Comparison of ENCODE assay signal across 9 mouse cellular contexts in the genomic region with DNA sequence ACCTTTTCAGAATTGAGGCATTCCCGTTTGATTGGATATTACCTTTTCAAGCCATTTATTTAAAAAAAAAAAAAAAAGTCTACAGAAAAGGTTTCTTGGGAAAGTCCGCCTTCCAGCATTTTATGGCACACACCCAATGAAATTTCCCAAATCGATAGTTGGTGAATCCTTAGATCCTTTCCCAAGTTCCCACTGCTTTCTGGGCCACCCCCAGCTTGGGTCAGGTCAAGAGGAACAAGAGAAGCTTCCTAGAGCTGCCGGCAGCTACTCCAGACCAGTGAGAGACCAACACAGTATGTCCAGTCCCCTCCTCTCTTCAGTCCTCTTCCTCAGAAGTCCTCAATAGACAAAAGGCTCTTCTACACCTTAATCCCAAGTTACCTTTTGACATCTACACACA. TPM values are rescaled to one million over a fixed set of nuclear protein-coding genes. Genes with fewer than 3 reads are reported as not detected.
DNase-seq lines count a peak whose midpoint lies in the region; ATAC-seq lines count a peak whose summit lies in the region.
"Had no signal": no experiment of that assay in that cellular context is flagged by ENCODE, and none has a peak within 500 bp of the region (broad histone marks: within the 10 kb centered on the region; RNA-seq: fewer than 3 reads in every experiment).

No protein-coding gene starts in this region.

- H3K27ac ChIP-seq in heart, embryonic 15.5 days: peak overlapping the region; percentile 68; the same call in 1 of the 2 replicates
- H3K27ac ChIP-seq in embryonic facial prominence, embryonic 12.5 days: peak overlapping the region; percentile 23; the same call in 1 of the 2 replicates
- H3K27ac ChIP-seq in limb, embryonic 10.5 days: 0 out of 2 replicates have a peak overlapping the region, but pooled peaks have one; percentile 50
- H3K27ac ChIP-seq in midbrain, embryonic 16.5 days (ENCODE audit: low read length): no peak overlapping the region
- H3K27ac ChIP-seq: layer of hippocampus, adult 2 months had no signal

- H3K9me3 ChIP-seq in heart, embryonic 15.5 days (replicated peaks): no peaks in the 10 kb centered on the region
- no peaks in the 10 kb centered on the region; the same call in 1 of the 2 replicates for H3K9me3 ChIP-seq in embryonic facial prominence, embryonic 12.5 days
- H3K9me3 ChIP-seq in limb, embryonic 10.5 days (replicated peaks): no peaks in the 10 kb centered on the region
- no peaks in the 10 kb centered on the region for H3K9me3 ChIP-seq in midbrain, embryonic 16.5 days (replicated peaks; ENCODE audit: control insufficient read depth, low read length, poor library complexity, severe bottlenecking)

- peak overlapping the region; percentile 71 for H3K4me2 ChIP-seq in heart, embryonic 15.5 days
- peak overlapping the region; percentile 49 for H3K4me2 ChIP-seq in embryonic facial prominence, embryonic 12.5 days (replicated peaks)
- H3K4me2 ChIP-seq in midbrain, embryonic 16.5 days (ENCODE audit: low read length): peak overlapping the region; percentile 51

- peaks cover 25% of the 10 kb centered on the region for H3K4me1 ChIP-seq in heart, embryonic 15.5 days (replicated peaks)
- peaks cover 6% of the 10 kb centered on the region for H3K4me1 ChIP-seq in embryonic facial prominence, embryonic 12.5 days
- peaks cover 24% of the 10 kb centered on the region for H3K4me1 ChIP-seq in limb, embryonic 10.5 days
- H3K4me1 ChIP-seq in midbrain, embryonic 16.5 days (ENCODE audit: control insufficient read depth, insufficient read depth, low read length): peaks cover 9% of the 10 kb centered on the region

- ATAC-seq in heart, embryonic 15.5 days (replicated peaks; ENCODE audit: insufficient number of reproducible peaks, insufficient read depth, low FRiP score, low read depth): no peak
- ATAC-seq in embryonic facial prominence, embryonic 12.5 days (ENCODE audit: insufficient number of reproducible peaks, insufficient read depth, low FRiP score, low TSS enrichment): no peak
- no peak for ATAC-seq in midbrain, embryonic 16.5 days
- ATAC-seq in monocyte, adult 5-6 weeks (replicated peaks; ENCODE audit: insufficient number of reproducible peaks, low FRiP score, low TSS enrichment, poor library complexity, severe bottlenecking): no peak

- DNase-seq in heart, postnatal 10 days: no peak
- DNase-seq in limb, embryonic 10.5 days (ENCODE audit: low spot score): no peak
- DNase-seq in cerebellum, postnatal 36 days: no peak
- no peak for DNase-seq in ovary, postnatal 36 days (ENCODE audit: low spot score)

- H3K4me3 ChIP-seq in heart, embryonic 15.5 days: peak overlapping the region; percentile 40
- H3K4me3 ChIP-seq in embryonic facial prominence, embryonic 12.5 days: peak overlapping the region; percentile 26; the same call in 1 of the 2 replicates
- peak overlapping the region; percentile 45 for H3K4me3 ChIP-seq in limb, embryonic 10.5 days
- H3K4me3 ChIP-seq in midbrain, embryonic 16.5 days (ENCODE audit: low read depth, low read length): peak overlapping the region; percentile 22

- H3K36me3 ChIP-seq in heart, embryonic 15.5 days: no peaks in the 10 kb centered on the region
- no peaks in the 10 kb centered on the region for H3K36me3 ChIP-seq in embryonic facial prominence, embryonic 12.5 days
- no peaks in the 10 kb centered on the region for H3K36me3 ChIP-seq in limb, embryonic 10.5 days
- no peaks in the 10 kb centered on the region for H3K36me3 ChIP-seq in midbrain, embryonic 16.5 days (ENCODE audit: control insufficient read depth, insufficient read depth, low read length)

- WGBS in heart, embryonic 15.5 days: 16% methylated on average over 4 of the region's 4 CpGs
- 16% methylated on average over 4 of the region's 4 CpGs for WGBS in embryonic facial prominence, embryonic 12.5 days
- WGBS in limb, embryonic 10.5 days: 13% methylated on average over 4 of the region's 4 CpGs
- 18% methylated on average over 4 of the region's 4 CpGs for WGBS in midbrain, embryonic 16.5 days

- H3K9ac ChIP-seq in heart, embryonic 15.5 days: peak overlapping the region; percentile 47; the same call in 1 of the 2 replicates
- no peak overlapping the region for H3K9ac ChIP-seq in embryonic facial prominence, embryonic 12.5 days
- H3K9ac ChIP-seq in midbrain, embryonic 16.5 days (ENCODE audit: low read depth, low read length): no peak overlapping the region

- H3K27me3 ChIP-seq in heart, embryonic 15.5 days: no peaks in the 10 kb centered on the region
- H3K27me3 ChIP-seq in embryonic facial prominence, embryonic 12.5 days: peaks cover 20% of the 10 kb centered on the region; the same call in 1 of the 2 replicates
- H3K27me3 ChIP-seq in limb, embryonic 10.5 days (ENCODE audit: low read depth, poor library complexity, severe bottlenecking): peaks cover 55% of the 10 kb centered on the region
- H3K27me3 ChIP-seq in midbrain, embryonic 16.5 days (ENCODE audit: control insufficient read depth, insufficient read depth, low read depth, low read length): peaks cover 6% of the 10 kb centered on the region

- intact Hi-C loops in heart, postnatal 10 days (cut with DNase I): no loop called here

RNA-seq across cellular contexts. Expression of a gene that starts 40.5 kb away (rescaled TPM):
- polyA plus RNA-seq in heart, embryonic 15.5 days (2015; fragmentation: Nextera tagmentation; extraction: Ambion mirVana): 21.1 and 22.5 TPM in 2 replicates
- 10 to 100 TPM; 39.0 to 49.5 TPM for total RNA-seq in heart, postnatal 10 days (2021)
- polyA plus RNA-seq in embryonic facial prominence, embryonic 12.5 days (2016; fragmentation: Nextera tagmentation; extraction: Ambion mirVana): 4.2 TPM in 2 replicates
- polyA plus RNA-seq in limb, embryonic 10.5 days (2016; fragmentation: Nextera tagmentation; extraction: Ambion mirVana): 2.8 and 2.9 TPM in 2 replicates
- polyA plus RNA-seq in midbrain, embryonic 16.5 days (2015; fragmentation: Nextera tagmentation; extraction: Ambion mirVana): 3.4 and 5.7 TPM in 2 replicates
- 1.8 to 4.0 TPM (median 3.6 TPM) in 3 replicates for total RNA-seq in monocyte, adult 5-6 weeks (2017)
